Mouse (Mus musculus) urinary bladder, adult 18-20 months (tissue): Measurements from ENCODE around the gene Habp2.
"Not testable (repeated sequence)": the region's sequence is repeated elsewhere in the genome, so short reads cannot be mapped to it uniquely, and the experiment has no call there.

Experiments used
- DNase-seq, 2 experiments: peaks; one replicate each; pipeline ENCODE4 v3.0.0; 2022; ENCODE audit warnings: low spot score in 2 of 2, mixed read lengths in 2 of 2

Habp2 gene

GRCm38 (mm10) chr19:56296668-56297067 is 9.7 kb downstream of the Habp2 start:
- DNase-seq: no peak

GRCm38 (mm10) chr19:56297264-56297663 is 10.3 kb downstream of the Habp2 start:
- DNase-seq: no peak

- DNase-seq: no peak
Measured at GRCm38 (mm10) chr19:56300835-56301234, 13.9 kb downstream of the Habp2 start.

- DNase-seq: no peak
Measured at GRCm38 (mm10) chr19:56316531-56316930, 29.6 kb downstream of the Habp2 start.

- no peak for DNase-seq
Measured at GRCm38 (mm10) chr19:56319219-56319618, 32.3 kb downstream of the Habp2 start.

- no peak for DNase-seq
Measured at GRCm38 (mm10) chr19:56319629-56320028, 32.7 kb downstream of the Habp2 start.

GRCm38 (mm10) chr19:56320186-56320860 is 33.4 kb downstream of the Habp2 start:
- no peak for DNase-seq

GRCm38 (mm10) chr19:56321303-56321920 is 34.5 kb downstream of the Habp2 start:
- DNase-seq: no peak

GRCm38 (mm10) chr19:56325676-56326075 is 38.7 kb downstream of the Habp2 start:
- no peak for DNase-seq

- no peak for DNase-seq
Measured at GRCm38 (mm10) chr19:56326243-56326855, 39.4 kb downstream of the Habp2 start.

GRCm38 (mm10) chr19:56336321-56336720 is 49.4 kb downstream of the Habp2 start:
- DNase-seq: no peak

- DNase-seq: no peak
Measured at GRCm38 (mm10) chr19:56336826-56337225, 49.9 kb downstream of the Habp2 start.

- DNase-seq: no peak
Measured at GRCm38 (mm10) chr19:56342006-56342405, 55.1 kb downstream of the Habp2 start.

GRCm38 (mm10) chr19:56343869-56344563 is 57.1 kb downstream of the Habp2 start:
- no peak for DNase-seq

- no peak for DNase-seq
Measured at GRCm38 (mm10) chr19:56346016-56346415, 59.1 kb downstream of the Habp2 start.

GRCm38 (mm10) chr19:56346750-56347149 is 59.8 kb downstream of the Habp2 start:
- no peak for DNase-seq

- no peak for DNase-seq
Measured at GRCm38 (mm10) chr19:56349295-56349694, 62.4 kb downstream of the Habp2 start.

- DNase-seq: no peak
Measured at GRCm38 (mm10) chr19:56353689-56354088, 66.8 kb downstream of the Habp2 start.

GRCm38 (mm10) chr19:56355201-56355600 is 68.3 kb downstream of the Habp2 start:
- no peak for DNase-seq

- DNase-seq: peak; percentile 46 to 53
Measured at GRCm38 (mm10) chr19:56356480-56357373, 69.8 kb downstream of the Habp2 start.

GRCm38 (mm10) chr19:56357374-56357708 is 70.4 kb downstream of the Habp2 start:
- DNase-seq: not testable (repeated sequence)

GRCm38 (mm10) chr19:56358890-56359289 is 72.0 kb downstream of the Habp2 start:
- no peak for DNase-seq
